Mouse (Mus musculus): ENCODE results near the gene Tti1. TPM values are rescaled to one million over a fixed set of nuclear protein-coding genes. Genes with fewer than 3 reads are reported as not detected.

The Tti1 gene
- 16.7 and 23.6 TPM in 2 replicates for polyA plus RNA-seq (2012; rRNA removed; ENCODE audit: low replicate concordance)

GRCm38 (mm10) chr2:158028354-158028863, at the start of gene Tti1, which contains the start of gene Rprd1b:
Tti1 (minus strand) TSS chr2:158028433.
Rprd1b (plus strand) TSS chr2:158028497.

Other genes starting within 250 kb of the Tti1 start
- gene Vstm2l, start 113.8 kb downstream of the Tti1 start, polyA plus RNA-seq (2012; rRNA removed; ENCODE audit: low replicate concordance): not detected in 2 replicates
- gene Rprd1b, start 64 bp upstream of the Tti1 start, polyA plus RNA-seq (2012; rRNA removed; ENCODE audit: low replicate concordance): 15.2 and 21.6 TPM in 2 replicates
- gene Tgm2, start 118.0 kb upstream of the Tti1 start, polyA plus RNA-seq (2012; rRNA removed; ENCODE audit: low replicate concordance): 235 and 428 TPM in 2 replicates
- gene D630003M21Rik, start 200.8 kb upstream of the Tti1 start, polyA plus RNA-seq (2012; rRNA removed; ENCODE audit: low replicate concordance): 1.3 and 9.0 TPM in 2 replicates
- gene Bpi, start 229.7 kb upstream of the Tti1 start, polyA plus RNA-seq (2012; rRNA removed; ENCODE audit: low replicate concordance): 0.13 TPM in 1 of 2 replicates, not detected in the other

All from subcutaneous adipose tissue, adult 2 months (tissue).